Mouse (Mus musculus) forebrain, embryonic 16.5 days (tissue): Measurements from ENCODE around the gene Hcrtr1. TPM values are rescaled to one million over a fixed set of nuclear protein-coding genes. Genes with fewer than 3 reads are reported as not detected.

Experiments
- ATAC-seq: fragments of 200-750 bp; cut with Nextera tagmentation; 2 replicates; pipeline ENCODE4 v1.8.0; 2017; ENCODE audit warnings: mild to moderate bottlenecking, moderate library complexity
- H3K27ac ChIP-seq: fragments of 300-500 bp; sonication (generic); 2 replicates; pipeline ENCODE4 v1.5.1; 2014; ENCODE audit warnings: low read length, control low read depth
- H3K27me3 ChIP-seq: fragments of 300-500 bp; sonication (generic); replicated peaks from 2 replicates; pipeline ENCODE4 v1.6.1; 2014; ENCODE audit warnings: low read length; ENCODE audit not compliant: control insufficient read depth, insufficient read depth
- H3K36me3 ChIP-seq: fragments of 300-500 bp; sonication (generic); 2 replicates; pipeline ENCODE4 v1.6.1; 2014; ENCODE audit not compliant: control insufficient read depth, insufficient read depth
- H3K4me1 ChIP-seq: fragments of 300-500 bp; sonication (generic); replicated peaks from 2 replicates; pipeline ENCODE4 v1.6.1; 2014; ENCODE audit warnings: low read length; ENCODE audit not compliant: control insufficient read depth, insufficient read depth
- H3K4me2 ChIP-seq: fragments of 300-500 bp; sonication (generic); 2 replicates; pipeline ENCODE4 v1.6.1; 2014; ENCODE audit warnings: mild to moderate bottlenecking, low read length, control low read depth
- H3K4me3 ChIP-seq: fragments of 300-500 bp; sonication (generic); replicated peaks from 2 replicates; pipeline ENCODE4 v1.5.1; 2014; ENCODE audit warnings: mild to moderate bottlenecking, low read length, control low read depth
- H3K9ac ChIP-seq: fragments of 300-500 bp; sonication (generic); replicated peaks from 2 replicates; pipeline ENCODE4 v1.6.1; 2014; ENCODE audit warnings: low read depth, low read length, control low read depth
- H3K9me3 ChIP-seq: fragments of 300-500 bp; sonication (generic); 2 replicates; pipeline ENCODE4 v1.6.1; 2016; ENCODE audit warnings: low read length; ENCODE audit not compliant: control insufficient read depth
- WGBS: fragments of 180-500 bp; shearing (Covaris S2); extraction: QIAGEN DNeasy Blood & Tissue Kit; methylation state at CpG from one replicate; pipeline ENCODE4 v1.1.7; 2014; 5-methylcytosine and 5-hydroxymethylcytosine counted together
- polyA plus RNA-seq: library from polyadenylated mRNA; unstranded; fragments of >200 nt; fragmentation: Nextera tagmentation; extraction: Ambion mirVana; gene quantifications from 2 replicates; pipeline ENCODE4 v1.2.1, GENCODE M21; 2015

Hcrtr1 gene
- polyA plus RNA-seq, 1 experiment from 2014 or later, result 0.81 TPM

DNA sequence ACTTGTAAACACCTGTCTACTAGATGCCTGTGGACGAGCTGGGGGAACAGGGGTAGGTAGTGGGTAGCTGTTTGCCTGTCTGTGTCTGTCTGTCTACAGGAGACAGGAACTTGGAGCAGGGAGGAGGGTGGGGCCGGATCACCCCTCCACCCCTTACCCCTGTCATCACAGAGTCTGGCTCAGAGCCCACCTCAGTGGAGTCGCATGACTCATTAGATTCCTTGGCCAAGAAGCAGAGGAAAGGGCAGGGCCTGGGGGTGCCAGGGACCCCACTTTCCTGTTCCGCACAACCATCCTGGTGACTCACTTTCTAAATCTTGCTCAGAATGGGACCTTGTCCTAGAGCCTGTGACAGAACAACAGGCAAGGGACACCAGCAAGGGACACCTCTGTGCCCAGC is 37.9 kb upstream of the Hcrtr1 start:
- 56% methylated on average over 4 of the region's 4 CpGs for WGBS
- H3K4me2 ChIP-seq, result no peak overlapping the region
- H3K4me3 ChIP-seq, result no peak overlapping the region
- H3K9ac ChIP-seq, result no peak overlapping the region
- H3K9me3 ChIP-seq, result no peaks in the 10 kb centered on the region
- peaks cover 12% of the 10 kb centered on the region for H3K4me1 ChIP-seq
- ATAC-seq, result no peak
- no peaks in the 10 kb centered on the region for H3K36me3 ChIP-seq
- H3K27me3 ChIP-seq, result peaks cover 24% of the 10 kb centered on the region
- no peak overlapping the region for H3K27ac ChIP-seq

DNA sequence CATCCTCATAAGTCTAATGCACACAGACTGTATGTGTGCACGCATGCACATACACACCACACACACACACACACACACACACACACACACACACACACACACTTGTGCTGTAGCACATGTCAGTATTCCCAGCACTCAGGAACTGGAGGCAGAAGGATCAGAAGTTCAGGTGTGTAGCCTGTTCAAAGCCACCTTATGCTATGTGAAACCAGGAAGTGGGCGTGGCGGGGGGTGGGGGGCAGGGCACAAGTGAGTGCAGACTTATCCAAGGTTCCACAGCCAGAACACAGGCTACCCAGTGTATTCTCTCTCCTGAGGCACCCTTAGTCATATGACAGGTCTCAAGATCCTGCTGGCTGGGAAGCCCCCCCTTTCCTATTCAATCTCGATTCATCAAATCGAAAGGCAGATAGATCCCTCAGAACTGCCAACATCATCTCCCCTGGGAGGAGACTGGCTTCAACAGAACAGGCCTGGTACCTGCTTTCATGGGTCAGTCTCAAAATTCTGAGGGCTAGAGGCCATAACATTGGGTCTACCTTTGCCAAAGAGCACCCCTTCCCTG is 37.1 kb upstream of the Hcrtr1 start:
- peaks cover 24% of the 10 kb centered on the region for H3K27me3 ChIP-seq
- H3K9me3 ChIP-seq, result no peaks in the 10 kb centered on the region
- no peak overlapping the region for H3K9ac ChIP-seq
- H3K4me3 ChIP-seq, result no peak overlapping the region
- no peak for ATAC-seq
- H3K27ac ChIP-seq, result no peak overlapping the region
- WGBS, result 82% methylated on average over 5 of the region's 5 CpGs
- H3K36me3 ChIP-seq, result no peaks in the 10 kb centered on the region
- H3K4me1 ChIP-seq, result peaks cover 10% of the 10 kb centered on the region
- H3K4me2 ChIP-seq, result no peak overlapping the region

DNA sequence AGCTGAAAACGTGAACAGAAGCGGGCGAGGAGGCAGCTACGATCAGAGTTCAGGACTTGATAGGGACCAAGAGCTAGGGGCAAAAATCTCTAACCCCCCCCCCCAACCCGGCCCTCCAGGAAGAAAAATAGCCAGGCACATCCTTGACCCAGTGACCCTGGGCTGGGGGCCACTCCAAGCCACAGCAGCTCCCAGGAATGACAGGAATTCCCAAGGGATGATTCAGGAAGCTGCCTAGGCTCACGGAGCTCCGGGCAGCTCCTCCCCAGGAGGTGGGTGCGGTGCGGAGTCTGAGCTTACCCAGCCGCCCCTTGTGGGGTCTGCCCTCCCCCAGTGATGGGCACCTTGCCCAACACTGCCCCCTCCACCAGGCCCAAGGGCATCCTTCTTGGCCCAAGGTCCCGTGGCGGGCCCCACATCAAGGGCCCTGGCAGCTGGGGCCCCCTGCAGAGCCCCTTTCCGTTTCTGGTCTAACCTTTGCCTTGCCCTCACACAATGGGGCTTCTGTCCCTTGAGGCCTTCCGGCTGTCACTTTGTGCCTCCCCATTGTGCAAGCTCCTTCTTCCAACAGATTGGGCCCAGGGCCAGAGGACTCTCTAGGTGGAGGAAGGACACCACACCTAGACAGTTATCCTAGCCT is 36.0 kb upstream of the Hcrtr1 start, which contains the start of gene Tinagl1:
TSS of gene Tinagl1 (minus strand) at position 51 of the 640 bp plus-strand sequence.
- no peak for ATAC-seq
- Histone ChIP-seq H3K9me3 (no peaks in the 10 kb centered on the region), H3K27me3 (peaks cover 24% of the 10 kb centered on the region), H3K27ac (no peak within 1 kb of the TSS), H3K36me3 (no peaks in the 10 kb centered on the region), H3K4me3 (no peak within 1 kb of the TSS), H3K4me2 (peak within 1 kb of the TSS; percentile 29), H3K9ac (no peak within 1 kb of the TSS), H3K4me1 (peaks cover 10% of the 10 kb centered on the region)
- WGBS, result under 1% methylated on average over 14 of the region's 14 CpGs

DNA sequence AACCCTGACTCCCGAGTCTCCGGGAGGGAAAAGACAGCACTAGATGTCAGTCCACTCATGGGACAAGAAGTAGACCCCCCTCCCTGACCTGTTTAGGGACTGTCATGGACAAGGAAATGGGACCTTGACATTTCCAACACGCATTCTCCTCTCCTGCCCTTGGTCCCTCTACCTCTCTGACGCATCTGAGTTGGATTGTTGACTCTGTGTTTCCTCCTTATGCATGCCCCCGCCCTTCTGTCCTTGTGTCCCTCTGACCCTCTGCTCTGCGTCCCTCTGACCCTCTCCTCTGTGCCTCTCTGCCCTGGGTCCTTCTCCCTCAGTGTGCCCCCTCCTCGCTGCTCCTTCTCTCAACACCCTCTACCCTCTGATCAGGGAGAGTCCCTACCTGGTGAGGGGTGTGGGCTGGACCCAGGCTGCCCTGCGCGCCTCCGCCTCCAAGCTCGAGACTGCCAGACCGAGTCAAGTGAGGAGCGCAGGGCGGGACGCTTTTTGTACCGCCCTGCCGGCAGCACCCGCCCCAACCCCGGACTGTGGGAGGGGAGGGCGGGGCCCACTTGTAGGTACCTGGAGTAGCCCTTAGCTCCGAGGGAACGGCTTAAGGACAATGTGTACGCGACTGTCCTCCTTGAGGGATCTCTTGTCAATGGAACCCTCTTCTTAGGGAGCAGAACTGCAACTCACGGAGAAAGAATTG is 35.3 kb upstream of the Hcrtr1 start:
- no peak for ATAC-seq
- Histone ChIP-seq H3K4me1 (peaks cover 10% of the 10 kb centered on the region), H3K4me3 (no peak overlapping the region), H3K9ac (no peak overlapping the region), H3K27ac (no peak overlapping the region), H3K4me2 (peak overlapping the region; percentile 29), H3K27me3 (peaks cover 24% of the 10 kb centered on the region), H3K36me3 (no peaks in the 10 kb centered on the region), H3K9me3 (no peaks in the 10 kb centered on the region)
- WGBS, result 4% methylated on average over 25 of the region's 25 CpGs

DNA sequence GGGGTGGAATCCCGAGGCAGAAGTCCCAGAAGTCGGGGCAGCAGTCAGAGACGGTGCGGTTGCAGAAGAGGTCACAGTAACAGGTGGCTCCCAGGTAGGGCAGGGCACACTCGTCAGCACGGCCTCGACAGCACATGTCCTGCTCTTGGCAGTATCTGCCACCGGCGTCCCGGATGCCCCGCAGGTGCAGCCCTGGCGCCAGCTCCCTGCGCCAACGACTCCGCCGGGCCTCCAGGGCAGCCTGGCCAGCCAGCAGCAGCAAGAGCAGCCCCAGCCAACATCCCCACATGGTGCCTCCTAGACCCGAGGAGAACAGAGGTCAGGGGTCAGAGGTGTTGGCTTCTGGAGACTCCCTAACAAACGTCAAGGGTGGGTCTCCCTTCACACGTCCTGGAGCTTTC is 34.8 kb upstream of the Hcrtr1 start:
- Histone ChIP-seq H3K4me1 (peaks cover 10% of the 10 kb centered on the region), H3K27ac (no peak overlapping the region), H3K4me3 (no peak overlapping the region), H3K9ac (no peak overlapping the region), H3K9me3 (no peaks in the 10 kb centered on the region), H3K27me3 (peaks cover 24% of the 10 kb centered on the region), H3K36me3 (no peaks in the 10 kb centered on the region), H3K4me2 (no peak overlapping the region)
- no peak for ATAC-seq
- WGBS, result 43% methylated on average over 19 of the region's 19 CpGs

GRCm38 (mm10) chr4:130173060-130173822 is 34.1 kb upstream of the Hcrtr1 start:
- H3K4me3 ChIP-seq, result no peak overlapping the region
- peaks cover 24% of the 10 kb centered on the region for H3K27me3 ChIP-seq
- peaks cover 14% of the 10 kb centered on the region for H3K4me1 ChIP-seq
- H3K36me3 ChIP-seq, result no peaks in the 10 kb centered on the region
- no peak overlapping the region for H3K4me2 ChIP-seq
- H3K27ac ChIP-seq, result no peak overlapping the region
- H3K9me3 ChIP-seq, result no peaks in the 10 kb centered on the region
- no peak overlapping the region for H3K9ac ChIP-seq
- 64% methylated on average over 11 of the region's 11 CpGs for WGBS
- ATAC-seq, result no peak

DNA sequence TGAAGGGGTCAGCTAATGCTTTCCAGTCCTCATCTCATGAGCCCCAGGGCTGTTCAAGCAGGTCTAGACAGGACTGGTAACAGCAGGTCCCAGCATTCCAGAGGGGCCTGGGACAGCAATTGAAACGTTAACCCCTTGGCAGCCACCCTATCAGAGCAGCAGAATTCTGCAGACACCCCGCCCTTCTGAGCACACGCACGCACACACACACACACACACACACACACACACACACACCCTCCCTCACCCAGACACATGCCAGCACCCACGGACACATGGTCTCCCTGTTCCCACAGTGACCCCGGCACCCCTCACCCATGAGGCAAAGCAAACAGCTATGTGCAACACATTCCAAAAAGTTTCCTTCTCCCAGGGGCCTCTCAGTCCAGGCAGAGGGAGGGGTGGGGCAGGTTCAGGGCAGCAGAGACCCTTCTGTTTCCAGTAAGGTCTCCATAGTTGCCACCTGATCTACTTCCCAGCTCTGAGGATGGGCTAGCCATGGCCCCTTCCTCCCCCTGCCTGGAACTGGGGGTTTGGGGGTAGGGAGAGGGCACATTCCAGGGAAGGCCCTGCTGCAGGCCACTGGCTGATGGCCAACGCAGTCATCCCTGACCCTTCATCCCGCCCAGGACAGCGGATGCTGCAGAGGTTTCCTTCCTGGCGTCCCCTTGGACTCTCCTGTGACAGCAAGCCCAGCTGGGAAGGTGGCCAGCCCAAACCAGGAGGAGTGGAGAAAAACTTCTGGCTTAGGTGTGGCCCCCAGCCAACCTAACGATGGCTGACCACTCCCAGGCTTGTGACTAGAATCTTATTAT is 33.0 kb upstream of the Hcrtr1 start:
- 74% methylated on average over 8 of the region's 11 CpGs for WGBS
- Histone ChIP-seq H3K9me3 (no peaks in the 10 kb centered on the region), H3K4me3 (no peak overlapping the region), H3K27me3 (peaks cover 24% of the 10 kb centered on the region), H3K4me1 (peaks cover 17% of the 10 kb centered on the region), H3K27ac (no peak overlapping the region), H3K36me3 (no peaks in the 10 kb centered on the region), H3K9ac (no peak overlapping the region), H3K4me2 (no peak overlapping the region)
- ATAC-seq, result no peak

DNA sequence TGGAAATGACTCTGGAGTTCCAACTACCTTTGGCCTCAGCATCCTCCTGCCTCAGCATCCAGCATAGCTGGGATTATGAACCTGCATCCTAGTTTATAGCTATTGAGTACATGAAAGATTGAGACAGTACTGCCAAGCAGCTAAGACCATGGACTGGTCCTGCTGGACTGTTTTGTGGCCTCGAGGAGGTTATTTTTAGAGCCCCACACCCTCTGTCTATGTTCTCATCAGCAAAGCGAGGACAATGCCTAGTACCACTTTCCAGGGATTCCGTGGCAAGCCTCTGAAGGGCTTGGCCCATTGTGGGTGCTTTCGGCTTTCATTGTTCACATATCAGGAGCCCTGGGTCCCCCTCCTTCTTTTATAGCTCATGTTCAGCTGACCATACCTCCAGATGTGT is 31.2 kb upstream of the Hcrtr1 start:
- no peak overlapping the region for H3K4me2 ChIP-seq
- no peak overlapping the region for H3K27ac ChIP-seq
- no peak for ATAC-seq
- H3K9ac ChIP-seq, result no peak overlapping the region
- no peaks in the 10 kb centered on the region for H3K9me3 ChIP-seq
- WGBS, result 86% methylated on average over 4 of the region's 4 CpGs
- no peaks in the 10 kb centered on the region for H3K36me3 ChIP-seq
- no peak overlapping the region for H3K4me3 ChIP-seq
- peaks cover 23% of the 10 kb centered on the region for H3K27me3 ChIP-seq
- peaks cover 15% of the 10 kb centered on the region for H3K4me1 ChIP-seq
